Mouse (Mus musculus) bone marrow, adult 2 months (tissue): ENCODE results near the gene Prkar2a.

Experiments used
- CTCF ChIP-seq: fragments of 200-500 bp; IDR thresholded peaks from 2 replicates; pipeline ENCODE4 v1.5.1; 2011; ENCODE audit warnings: low read length, control low read depth; ENCODE audit not compliant: control insufficient read depth, insufficient read depth
- POLR2A ChIP-seq: fragments of 200-500 bp; IDR thresholded peaks from 2 replicates; pipeline ENCODE4 v1.6.1; 2011; ENCODE audit warnings: low read depth, mild to moderate bottlenecking, control low read depth, low read length, borderline replicate concordance; ENCODE audit not compliant: control insufficient read depth

DNA sequence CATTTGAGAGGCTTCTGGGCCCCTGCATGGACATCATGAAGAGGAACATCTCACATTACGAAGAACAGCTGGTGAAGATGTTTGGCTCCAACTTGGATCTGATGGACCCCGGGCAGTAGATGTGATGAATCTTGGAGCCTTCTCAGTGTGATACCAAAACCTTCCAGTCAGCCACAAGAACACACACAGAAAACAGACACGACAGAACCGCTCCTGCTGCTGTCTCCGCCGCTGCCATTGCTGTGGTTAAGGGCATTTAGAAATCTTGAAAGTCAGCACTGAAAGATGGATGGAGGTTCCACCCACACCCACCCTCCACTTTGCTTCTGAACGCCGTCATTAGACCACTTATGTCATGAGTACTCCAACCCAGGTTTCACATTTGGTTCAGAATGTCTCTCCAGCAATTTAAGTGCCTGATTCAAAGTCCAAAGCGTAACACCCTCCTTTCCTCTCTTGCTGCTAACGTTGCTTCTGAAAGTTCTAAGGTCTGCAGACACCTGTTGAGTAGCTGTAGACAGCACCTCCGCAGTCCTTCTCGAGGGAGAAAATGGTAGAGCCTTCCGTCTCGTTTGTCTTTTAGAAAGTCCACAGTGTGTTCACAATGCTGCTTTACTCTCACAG, 57.9 kb downstream of the Prkar2a start:
- TF ChIP-seq CTCF = no peak
- no peak for TF ChIP-seq POLR2A
